Mouse (Mus musculus) olfactory bulb, adult 2 months (tissue): ENCODE measurements around the gene Mindy4.

ENCODE experiments used
- CTCF ChIP-seq: fragments of 200-500 bp; IDR thresholded peaks from 2 replicates; pipeline ENCODE4 v1.5.1; 2012; ENCODE audit warnings: low read depth, mild to moderate bottlenecking, low read length, moderate library complexity; ENCODE audit not compliant: insufficient read depth
- POLR2A ChIP-seq: fragments of 200-500 bp; IDR thresholded peaks from 2 replicates; pipeline ENCODE4 v1.6.1; 2012; ENCODE audit warnings: mild to moderate bottlenecking, low read depth, low read length, moderate library complexity; ENCODE audit not compliant: insufficient read depth

- TF ChIP-seq CTCF, result no peak
- no peak for TF ChIP-seq POLR2A
Observed at GRCm38 (mm10) chr6:55218232-55218631, 15.0 kb downstream of the Mindy4 start.
